Mouse (Mus musculus) spleen, adult 12 weeks (tissue): ENCODE data around the gene Zbtb11.

Source experiments
- DNase-seq: peaks from one replicate; pipeline ENCODE4 v3.0.0; 2022; ENCODE audit warnings: low spot score

The Zbtb11 gene

DNA sequence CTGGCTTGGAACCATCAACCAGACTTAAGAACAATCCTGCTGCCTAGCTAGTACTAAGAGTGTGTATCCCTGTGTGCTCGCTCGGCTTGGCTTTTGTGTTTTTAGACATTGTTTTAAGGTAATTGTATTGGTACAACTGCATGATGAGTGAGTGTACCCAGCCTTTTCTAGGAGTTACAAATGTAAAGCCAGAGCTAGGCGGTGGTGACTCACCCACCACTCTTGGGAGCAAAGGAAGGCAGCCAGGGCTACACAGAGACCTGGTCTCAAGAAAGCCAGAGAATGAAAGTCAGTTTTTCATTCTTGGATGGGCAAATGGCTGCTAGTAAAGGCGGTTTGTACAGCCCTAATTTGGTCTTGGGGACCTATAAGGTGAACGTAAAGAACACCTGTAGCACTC lies 3.3 kb upstream of the Zbtb11 start:
- DNase-seq, result no peak

DNA sequence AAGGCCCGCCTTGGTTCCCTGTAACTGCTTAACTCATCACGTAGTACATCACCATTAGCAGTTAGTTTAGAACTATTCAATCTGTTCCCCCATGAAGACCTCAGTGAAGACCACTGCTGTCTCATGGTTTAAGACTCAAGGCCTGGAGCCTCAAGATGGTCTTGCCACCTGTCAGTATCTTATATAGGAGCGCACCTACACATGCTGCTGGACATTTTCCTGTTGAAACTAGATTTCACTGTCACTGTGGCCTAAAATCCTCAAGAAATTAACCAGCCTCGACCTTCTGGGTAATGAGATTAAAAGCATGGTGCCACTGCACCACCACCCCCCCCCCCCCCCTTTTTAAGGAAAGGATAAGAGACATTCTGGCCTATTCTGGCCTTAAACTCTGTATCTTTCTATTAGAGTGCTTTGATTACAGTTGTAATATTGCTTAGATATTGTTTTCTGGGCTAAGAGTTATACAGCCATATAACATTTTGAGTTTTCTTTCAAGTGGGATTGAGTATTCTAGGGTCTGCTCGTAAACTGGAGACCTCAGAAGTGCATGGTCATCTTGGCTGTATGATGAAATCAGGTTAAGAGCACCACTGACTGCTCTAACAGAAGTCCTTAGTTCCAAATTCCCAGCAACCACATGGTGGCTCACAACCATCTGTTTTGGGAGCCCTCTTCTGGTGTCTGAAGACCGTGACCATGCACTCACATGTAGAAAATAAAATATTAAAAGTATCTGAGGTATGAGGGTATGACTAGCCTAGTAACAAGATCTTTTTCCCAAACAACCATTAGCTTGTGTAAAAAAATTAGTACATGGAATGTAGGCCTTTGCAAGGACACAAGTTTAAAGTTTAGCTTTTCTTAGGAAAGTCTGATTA lies 1.7 kb upstream of the Zbtb11 start:
- no peak for DNase-seq

DNA sequence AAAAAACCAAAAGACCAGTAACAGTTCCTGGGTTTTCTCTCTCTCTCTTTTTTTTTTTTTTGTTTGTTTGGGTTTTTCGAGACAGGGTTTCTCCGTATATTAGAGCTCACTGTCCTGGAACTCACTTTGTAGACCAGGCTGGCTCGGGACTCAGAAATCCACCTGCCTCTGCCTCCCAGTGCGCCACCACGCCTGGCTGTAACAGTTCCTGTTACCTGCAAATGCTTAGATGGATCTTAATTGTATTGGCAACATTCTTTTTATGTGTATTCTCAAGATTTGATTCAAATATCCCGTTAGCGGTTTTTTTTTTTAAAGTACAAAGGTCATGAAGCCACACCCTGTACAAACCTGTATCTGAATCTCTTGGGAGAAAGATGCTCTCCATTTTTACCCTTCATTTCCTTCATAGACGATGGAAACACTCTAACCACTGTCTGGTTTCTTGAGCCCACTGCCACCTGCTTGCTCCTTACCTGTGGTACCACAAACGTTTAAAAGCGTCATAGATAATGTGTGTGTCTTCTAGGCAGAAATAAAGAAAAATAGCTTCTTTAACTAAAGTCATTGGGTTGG lies 969 bp upstream of the Zbtb11 start:
- no peak for DNase-seq

DNA sequence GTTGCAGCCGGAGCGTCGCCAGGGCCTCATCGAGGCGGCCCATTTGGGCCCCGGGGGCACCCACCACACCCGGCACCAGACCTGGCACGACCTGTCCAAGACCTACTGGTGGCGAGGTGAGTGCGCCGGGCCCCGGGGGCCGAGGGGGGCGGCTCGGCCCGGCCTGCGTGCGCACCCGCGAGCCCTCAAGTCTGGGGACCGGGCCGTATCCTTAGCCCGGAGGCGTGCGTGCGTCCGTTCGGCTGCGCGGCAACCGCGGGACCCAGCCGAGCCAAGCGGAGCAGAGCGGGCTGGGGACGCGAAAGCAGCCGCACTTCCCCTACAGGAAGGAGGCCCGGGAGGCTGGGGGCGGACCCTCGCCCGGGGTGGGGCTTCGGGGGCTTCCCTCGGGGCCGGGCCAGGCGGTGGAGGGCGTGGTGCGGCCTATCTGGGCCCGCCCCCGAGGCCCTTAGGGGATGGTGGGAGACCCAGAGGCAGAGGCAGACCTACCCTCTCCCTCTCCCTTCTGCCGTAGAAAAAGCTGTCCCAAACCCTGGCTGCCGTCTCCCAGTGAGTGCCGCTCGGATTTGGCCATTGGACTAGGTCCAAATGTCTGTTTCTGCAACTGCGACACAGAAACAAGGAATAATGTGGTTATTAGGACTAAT lies 696 bp downstream of the Zbtb11 start:
- DNase-seq, result peak; percentile 79

DNA sequence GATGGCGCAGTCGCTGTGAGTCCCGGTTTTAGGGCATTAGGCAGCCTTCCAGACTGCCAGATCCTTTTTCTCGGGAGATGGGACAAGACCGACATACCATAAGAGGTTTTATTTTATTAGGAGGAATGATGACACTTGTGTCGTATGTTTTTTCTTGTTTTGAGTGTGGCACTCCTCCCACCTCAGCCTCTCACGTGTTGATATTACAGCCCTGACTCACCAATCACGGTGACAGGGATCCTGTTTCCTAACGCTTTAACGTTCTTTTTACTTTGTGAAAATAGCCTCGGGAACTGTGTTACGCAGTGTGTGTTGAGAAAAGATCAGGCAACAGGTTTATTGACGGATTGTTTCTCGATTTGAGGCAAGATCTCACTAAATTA lies 1.2 kb downstream of the Zbtb11 start:
- peak; percentile 32 for DNase-seq

DNA sequence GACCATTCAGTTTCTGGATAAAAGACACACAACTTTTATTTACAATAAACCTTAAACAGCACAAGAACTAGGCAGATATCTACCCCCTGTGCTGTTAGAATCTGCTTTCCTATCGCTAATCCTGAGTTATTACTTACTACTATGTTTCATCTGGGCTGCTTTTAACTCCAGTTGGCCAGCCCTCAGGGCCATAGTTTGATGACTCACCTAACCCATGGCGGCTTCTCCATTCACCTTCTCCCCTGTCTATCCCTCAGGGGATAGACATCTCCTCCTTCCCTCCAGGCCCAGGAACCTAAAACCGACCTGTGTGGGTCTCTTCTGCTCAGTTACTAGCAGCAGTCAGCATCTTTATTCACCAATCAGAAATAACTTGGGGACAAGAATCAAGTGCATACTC lies 12.3 kb downstream of the Zbtb11 start:
- no peak for DNase-seq

DNA sequence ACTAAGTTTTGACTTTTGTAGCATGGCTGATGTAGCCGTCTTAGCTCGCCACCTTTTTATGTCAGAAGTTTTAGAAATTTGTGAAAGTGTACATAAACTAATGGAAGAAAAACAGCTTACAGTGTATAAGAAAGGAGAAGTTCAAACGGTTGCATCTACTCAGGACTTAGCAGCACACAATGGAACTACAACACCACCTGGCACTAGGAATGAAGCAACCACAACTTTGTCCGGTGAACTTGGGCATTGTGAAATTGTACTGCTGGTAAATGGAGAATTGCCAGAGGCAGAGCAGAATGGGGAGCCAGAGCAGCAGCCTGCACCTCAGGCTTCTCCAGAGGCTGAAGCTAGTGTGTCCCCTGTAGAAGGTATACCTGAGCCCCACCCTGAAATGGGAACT lies 16.6 kb downstream of the Zbtb11 start:
- DNase-seq, result no peak

DNA sequence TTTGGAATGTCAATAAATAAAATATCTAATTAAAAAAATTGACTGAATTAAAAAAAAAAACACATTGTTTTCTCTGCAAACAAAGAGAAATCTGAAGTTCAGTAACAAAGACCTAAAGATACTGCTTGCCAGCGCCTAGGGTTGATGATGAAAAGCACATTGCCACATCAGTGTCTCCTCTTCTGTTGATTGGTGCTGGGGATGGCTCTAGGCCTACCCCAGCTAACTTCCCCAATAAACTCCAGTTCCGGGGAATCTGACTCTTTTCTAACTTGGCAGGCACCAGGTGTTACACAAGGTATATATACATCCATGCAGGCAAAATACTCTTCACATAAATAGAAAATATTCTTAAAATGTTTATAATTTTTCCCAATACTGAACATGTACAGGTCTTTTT lies 20.6 kb downstream of the Zbtb11 start:
- no peak for DNase-seq

DNA sequence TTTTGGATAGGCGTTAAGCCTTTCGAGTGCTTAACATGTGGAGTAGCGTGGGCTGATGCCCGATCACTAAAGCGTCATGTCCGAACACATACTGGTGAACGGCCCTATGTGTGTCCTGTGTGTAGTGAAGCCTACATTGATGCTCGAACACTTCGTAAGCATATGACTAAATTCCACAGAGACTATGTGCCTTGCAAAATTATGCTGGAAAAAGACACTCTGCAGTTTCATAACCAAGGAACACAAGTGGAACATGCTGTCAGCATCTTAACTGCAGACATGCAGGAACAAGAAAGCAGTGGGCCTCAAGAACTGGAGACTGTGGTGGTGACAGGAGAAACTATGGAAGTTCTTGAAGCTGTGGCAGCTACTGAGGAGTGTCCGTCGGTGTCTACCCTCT lies 33.1 kb downstream of the Zbtb11 start:
- no peak for DNase-seq

DNA sequence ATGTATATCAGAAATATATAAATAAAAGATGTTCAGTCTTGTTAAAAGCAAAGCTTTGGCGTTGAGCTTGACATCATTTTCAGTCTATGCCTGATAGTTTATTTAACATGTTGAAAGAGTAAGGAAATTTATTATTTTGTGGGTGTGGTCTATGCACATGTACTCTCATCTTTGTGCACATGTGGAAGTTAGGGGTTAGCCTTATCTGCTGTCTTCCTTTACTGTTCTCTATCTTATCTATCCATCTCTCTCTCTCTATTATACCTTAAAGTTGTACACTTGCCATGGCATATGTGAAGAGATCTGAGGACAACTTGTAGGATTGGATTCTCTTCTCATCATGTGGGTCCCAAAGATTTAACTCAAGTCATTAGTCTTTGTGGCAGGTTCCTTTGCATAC lies 35.2 kb downstream of the Zbtb11 start:
- DNase-seq, result no peak

DNA sequence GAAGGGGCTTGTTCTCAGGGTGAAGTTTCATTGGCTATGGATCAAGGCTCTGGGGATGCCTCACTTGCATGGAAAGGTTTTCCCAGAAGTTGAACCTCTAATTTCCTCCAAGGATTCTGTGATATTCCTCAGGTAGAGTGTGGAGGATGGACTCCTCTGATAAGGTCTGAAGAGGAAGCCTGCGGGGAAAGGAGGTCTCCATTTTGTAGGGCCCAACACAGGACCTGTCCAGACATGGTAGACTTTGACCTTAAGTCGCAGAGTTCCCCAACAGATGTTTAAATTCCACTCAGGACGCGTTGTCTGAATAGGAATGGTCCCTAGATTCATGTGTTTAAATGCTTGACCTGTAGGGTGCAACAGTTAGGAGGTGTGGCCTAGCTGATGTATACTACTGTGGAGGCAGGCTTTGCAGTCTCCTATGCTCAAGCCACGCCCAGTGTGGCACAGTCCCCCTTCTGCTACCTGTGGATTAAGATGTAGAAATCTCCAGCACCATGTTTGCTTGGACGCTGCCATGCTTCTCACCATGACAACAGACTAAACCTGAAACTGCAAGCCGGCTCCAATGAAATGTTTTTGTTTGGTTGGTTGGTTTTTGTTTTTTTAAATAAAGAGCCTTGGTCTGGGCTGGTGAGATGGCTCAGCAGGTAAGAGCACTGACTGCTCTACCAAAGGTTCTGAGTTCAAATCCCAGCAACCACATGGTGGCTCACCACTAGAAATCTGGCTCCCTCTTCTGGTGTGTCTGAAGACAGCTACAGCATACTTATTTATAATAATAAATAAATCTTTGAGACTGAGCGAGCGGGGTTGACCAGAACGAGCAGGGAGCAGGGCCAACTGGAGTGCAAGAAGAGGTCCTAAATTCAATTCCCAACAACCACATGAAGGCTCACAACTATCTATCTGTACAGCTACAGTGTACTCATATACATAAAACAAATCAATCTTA lies 39.4 kb downstream of the Zbtb11 start:
- DNase-seq, result no peak

DNA sequence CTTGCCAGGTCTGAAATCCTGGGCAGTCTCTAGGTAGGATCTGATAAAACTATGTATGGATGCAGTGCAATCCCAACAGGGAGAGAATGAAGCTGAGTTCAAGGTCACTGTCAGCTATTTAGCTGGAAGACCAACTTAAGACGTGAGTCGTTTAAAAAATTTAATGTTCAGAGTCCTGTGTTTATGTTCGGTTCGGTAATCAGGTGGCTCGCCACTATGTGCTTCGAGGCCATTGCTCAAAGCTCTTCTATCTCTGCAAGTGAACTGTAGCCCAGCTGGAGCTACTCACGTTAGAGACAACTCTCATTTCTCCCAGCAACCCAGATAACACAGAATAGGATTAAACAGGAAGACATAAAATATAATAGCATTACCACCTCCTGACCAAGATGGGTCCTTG lies 40.4 kb downstream of the Zbtb11 start:
- no peak for DNase-seq

DNA sequence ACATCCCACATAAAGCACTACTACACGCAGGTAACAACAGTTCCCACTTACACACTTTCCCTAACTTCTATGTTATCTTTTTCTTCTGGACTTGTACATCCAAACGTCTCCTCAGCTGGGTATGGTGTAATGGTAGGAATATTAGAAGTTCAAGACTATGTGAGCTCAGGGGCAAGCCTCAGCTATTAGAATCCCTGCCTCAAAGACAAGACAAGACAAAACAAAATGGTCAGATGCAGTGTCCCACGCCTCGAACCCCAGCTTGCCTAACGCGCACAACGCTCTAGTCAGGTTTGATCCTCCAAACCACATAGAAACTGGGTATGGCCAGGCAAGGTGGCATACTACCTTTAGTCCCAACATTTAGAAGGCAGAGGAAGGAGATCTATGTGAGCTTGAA lies 46.0 kb downstream of the Zbtb11 start:
- no peak for DNase-seq

DNA sequence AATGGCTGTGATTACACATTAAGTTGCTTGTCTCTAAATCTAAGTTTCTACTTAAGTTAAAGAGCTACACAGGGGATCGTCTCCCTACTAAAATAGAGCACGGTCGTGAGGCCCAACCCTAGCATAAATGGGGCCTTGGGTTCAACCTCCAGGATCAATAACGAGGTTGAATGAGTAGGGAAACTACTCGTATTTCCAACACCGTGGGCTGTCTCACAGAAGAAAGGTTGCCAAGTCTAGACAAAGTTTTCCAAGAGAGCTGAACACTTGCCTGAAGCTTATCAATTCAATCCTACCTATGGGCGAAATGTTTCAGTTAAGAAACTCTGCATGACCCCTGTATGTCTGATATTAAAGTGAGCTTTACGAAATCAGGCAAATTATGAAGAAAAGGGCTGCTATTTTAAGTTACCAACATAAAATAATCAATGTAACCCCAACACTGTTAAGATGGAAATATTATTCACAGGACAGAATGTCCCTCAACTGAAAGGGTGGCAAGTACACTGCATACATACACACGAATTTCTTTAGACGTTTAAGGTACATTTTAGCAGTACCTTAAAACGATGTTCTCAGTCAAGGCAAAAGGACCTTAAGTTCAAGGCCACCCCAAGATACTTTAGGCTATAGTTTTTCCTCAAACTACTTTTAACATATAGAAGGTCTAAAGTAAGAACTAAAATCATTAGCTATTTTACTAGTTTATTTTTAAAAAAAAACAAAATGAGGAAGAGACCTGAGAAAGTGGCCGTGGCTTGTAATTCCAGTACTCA lies 54.4 kb downstream of the Zbtb11 start:
- DNase-seq, result no peak

DNA sequence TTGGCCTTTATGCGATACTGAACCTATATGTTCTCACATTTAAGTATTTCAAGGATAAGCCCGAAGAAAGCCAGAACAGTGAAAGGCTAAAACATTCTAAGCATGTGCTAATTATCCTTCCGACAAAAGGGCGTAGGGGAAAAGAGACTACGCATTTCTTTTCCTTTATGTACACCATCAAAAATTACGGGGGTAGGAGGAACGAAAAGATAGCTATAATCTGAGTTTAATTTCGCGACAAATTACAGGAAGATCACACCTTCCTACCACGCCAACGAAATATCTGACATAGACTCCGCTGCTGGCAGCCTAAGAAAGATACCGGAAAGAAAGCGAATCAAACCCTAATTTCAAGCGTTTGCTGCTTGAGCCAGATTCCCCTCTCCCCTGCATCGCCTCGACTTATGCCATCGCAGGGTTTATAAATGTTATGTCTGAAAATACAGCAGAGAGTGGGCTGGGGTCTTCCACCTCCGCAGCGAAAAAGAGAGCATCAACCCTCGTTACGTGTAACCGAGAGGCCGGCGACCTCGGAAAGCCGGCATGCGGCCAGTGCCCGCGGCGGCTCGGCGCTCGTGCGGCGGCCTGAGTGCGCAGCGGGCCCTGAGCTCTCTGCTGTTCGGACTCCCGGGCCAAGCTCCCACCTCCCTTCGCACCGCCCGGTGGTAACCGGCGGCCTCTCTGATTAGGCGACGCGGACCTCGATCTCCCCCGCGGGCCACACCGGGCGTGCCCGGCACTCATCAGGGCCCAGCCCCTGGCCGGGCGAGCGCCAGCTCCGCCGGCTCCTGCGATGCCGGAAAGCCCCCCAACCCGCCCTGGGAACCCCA lies 55.3 kb downstream of the Zbtb11 start:
- DNase-seq, result no peak

DNA sequence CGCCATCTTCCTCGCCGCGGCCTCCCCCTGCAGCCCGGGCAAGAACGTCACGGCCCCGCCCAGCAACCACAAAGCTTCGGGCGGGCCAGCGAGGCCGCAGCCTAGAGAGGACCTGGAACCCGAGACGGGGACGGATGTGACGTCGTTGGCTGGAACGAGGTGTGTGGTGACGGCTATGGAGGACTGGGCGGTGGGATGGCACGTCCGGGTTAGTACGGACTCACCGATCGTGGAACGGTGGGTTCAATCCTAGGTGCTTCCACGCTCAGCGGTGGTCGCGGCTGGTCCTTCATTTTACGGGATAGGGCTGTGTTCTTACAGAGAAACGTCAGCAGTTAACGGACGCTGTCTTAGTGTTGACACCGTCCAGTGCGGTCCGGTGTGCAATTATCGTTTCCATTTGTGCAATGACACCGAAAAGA lies 56.0 kb downstream of the Zbtb11 start, which contains the start of gene Pcnp:
Gene Pcnp, minus strand, starts transcription at position 79 of the 422 bp plus-strand sequence.
- DNase-seq, result peak; percentile 96

DNA sequence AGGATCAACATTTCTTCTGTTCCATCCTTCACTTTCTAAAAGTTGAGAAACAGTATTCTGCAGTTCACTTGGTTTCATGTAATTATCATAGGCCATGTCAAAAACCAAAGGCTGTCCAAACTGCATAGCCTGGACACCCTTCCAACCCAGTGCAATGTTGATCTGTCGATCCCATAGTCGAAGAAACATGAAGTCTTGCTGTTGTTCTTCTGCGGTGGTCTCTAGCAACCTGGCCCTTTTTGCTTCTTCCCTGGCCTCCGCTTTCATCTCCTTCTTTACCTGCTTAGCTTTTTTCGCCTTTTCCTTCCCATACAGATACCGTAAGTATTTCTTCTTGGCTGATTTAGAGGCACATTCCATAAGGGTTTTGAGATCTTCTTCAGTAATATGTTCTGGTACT lies 60.9 kb downstream of the Zbtb11 start:
- no peak for DNase-seq

DNA sequence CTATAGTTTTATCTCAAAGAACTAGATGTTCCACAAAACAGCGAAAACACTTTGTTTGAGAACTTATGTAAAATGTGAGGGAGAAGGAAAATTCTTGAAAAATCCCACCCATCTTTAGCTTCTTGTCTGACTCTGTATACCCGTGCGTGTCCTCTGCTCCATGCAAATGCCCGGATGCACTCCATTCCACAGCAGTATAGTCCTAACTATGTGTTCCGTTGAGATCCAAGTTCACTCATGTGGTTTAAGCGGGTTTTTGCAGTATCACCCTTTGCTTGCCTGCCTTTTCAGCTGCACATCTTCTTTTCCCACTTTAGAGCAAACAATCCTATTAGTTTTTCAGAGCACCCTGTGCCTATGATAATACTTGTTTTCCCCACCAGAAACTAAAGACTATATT lies 62.8 kb downstream of the Zbtb11 start:
- DNase-seq, result no peak

DNA sequence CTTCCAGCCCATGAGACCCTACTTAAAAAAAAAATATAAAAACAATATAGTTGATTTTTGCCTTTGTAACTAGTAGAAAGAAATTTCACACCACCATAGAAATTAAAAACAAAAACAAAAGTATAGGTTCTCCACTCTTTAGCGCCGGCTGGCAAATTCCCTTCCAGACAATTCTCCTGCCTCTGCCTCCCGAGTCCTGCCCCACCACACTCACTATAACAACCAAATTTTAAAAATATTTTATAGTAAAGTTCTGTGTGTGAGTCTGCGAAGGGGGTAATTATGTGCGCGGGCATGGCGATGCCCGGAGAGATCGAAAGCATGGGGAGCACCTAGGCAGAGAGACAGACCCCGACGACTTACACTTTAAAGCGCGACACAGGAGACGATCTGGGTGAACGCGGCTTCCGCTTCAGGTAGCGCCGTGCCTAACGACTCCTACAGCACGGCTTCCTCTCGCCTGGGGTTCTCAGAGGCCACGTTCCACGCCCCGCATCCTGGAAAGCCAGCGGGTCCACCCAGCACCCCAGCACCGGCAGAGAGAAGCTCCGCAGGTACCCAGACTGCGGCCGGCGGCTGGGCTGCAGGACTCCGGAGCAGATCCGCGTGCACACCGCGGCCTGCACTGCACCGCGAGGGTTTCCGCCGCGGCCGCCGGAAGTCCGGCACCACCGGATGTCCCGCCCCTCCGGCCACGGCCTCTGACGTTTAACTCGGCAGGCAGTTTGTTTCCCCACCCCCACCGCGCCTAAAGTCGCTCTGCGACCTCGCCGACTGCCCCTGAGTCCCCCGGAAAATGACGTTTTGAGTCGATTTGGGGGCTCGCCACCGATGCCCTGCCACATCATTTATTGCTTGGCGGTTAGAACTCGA lies 63.7 kb downstream of the Zbtb11 start, which contains the start of gene Trmt10c:
Gene Trmt10c, minus strand, starts transcription at position 682 of the 873 bp plus-strand sequence.
- peak; percentile 82 for DNase-seq
